Mouse (Mus musculus) CH12.LX (cell line): ENCODE measurements at regions not wholly inside any gene's neighbourhood (a gene's known extent, or its start where the extent isn't known, plus 50 kb on each side); places are given as distances from the start of the nearest gene placed in this dataset.

ENCODE experiments used
- DNase-seq: peaks from one replicate; pipeline ENCODE4 v3.0.0-alpha.2; 2013; ENCODE audit errors: extremely low read depth
- H3K27ac ChIP-seq: 2 replicates; pipeline ENCODE4 v1.5.1; 2012; ENCODE audit warnings: low read depth, mild to moderate bottlenecking, control low read depth, moderate library complexity; ENCODE audit not compliant: insufficient read depth
- H3K27me3 ChIP-seq: replicated peaks from 2 replicates; pipeline ENCODE3; 2012; ENCODE audit warnings: inconsistent platforms
- H3K36me3 ChIP-seq, 2 experiments: replicated peaks in 1 of 2; 2 replicates each; pipeline versions ENCODE3 to v1.6.1; 2012; ENCODE audit warnings: inconsistent platforms in 1 of 2, low read length in 1 of 2, mild to moderate bottlenecking in 1 of 2, mixed read lengths in 1 of 2, moderate library complexity in 1 of 2; ENCODE audit not compliant: control insufficient read depth in 1 of 2, insufficient read depth in 1 of 2
- H3K4me1 ChIP-seq, 2 experiments: 2 replicates each; pipeline ENCODE4 v1.6.1; 2012; ENCODE audit warnings: inconsistent platforms in 1 of 2, moderate library complexity in 1 of 2; ENCODE audit not compliant: insufficient read depth in 2 of 2, control insufficient read depth in 1 of 2
- H3K4me2 ChIP-seq: 2 replicates; pipeline ENCODE4 v1.6.1; 2012; ENCODE audit warnings: low read depth, mild to moderate bottlenecking, control low read depth; ENCODE audit not compliant: poor library complexity, insufficient read depth, severe bottlenecking
- H3K4me3 ChIP-seq, 3 experiments: fragments of 150-350 bp in 1 of 3; sonication (generic) in 1 of 3; replicated peaks in 1 of 3; 2 replicates each; pipeline versions ENCODE3 to v1.5.1; 2011 to 2012; ENCODE audit warnings: low read depth in 2 of 3, low read length in 2 of 3, mild to moderate bottlenecking in 2 of 3, moderate library complexity in 2 of 3, control low read depth in 1 of 3, improper control_type of control experiment in 1 of 3, inconsistent platforms in 1 of 3, mixed read lengths in 1 of 3; ENCODE audit not compliant: poor library complexity in 1 of 3
- H3K79me2 ChIP-seq: replicated peaks from 2 replicates; pipeline ENCODE4 v1.6.1; 2012; ENCODE audit warnings: mild to moderate bottlenecking, moderate library complexity; ENCODE audit not compliant: control insufficient read depth, poor library complexity, insufficient read depth, severe bottlenecking; ENCODE audit errors: extremely low read depth
- H3K9ac ChIP-seq: 2 replicates; pipeline ENCODE4 v1.6.1; 2012; ENCODE audit warnings: low read depth, mild to moderate bottlenecking, control low read depth, moderate library complexity; ENCODE audit not compliant: insufficient read depth
- H3K9me3 ChIP-seq: replicated peaks from 2 replicates; pipeline ENCODE3; 2012; ENCODE audit warnings: low read length, inconsistent platforms, mixed read lengths
- CHD2 ChIP-seq: IDR thresholded peaks from 2 replicates; pipeline ENCODE4 v1.6.1; 2011; ENCODE audit warnings: low read length, improper control_type of control experiment
- ETS1 ChIP-seq: conservative IDR thresholded peaks from 2 replicates; pipeline ENCODE4 v1.6.1; 2012; ENCODE audit warnings: low read depth, mild to moderate bottlenecking, inconsistent platforms, low read length, improper control_type of control experiment, moderate library complexity
- KAT2A ChIP-seq: IDR thresholded peaks from 2 replicates; pipeline ENCODE4 v1.6.1; 2012; ENCODE audit warnings: low read length, improper control_type of control experiment, inconsistent platforms; ENCODE audit not compliant: insufficient replicate concordance
- MAFK ChIP-seq: IDR thresholded peaks from 2 replicates; pipeline ENCODE4 v1.6.1; 2011; ENCODE audit warnings: low read length, improper control_type of control experiment; ENCODE audit not compliant: insufficient replicate concordance
- MEF2A ChIP-seq: IDR thresholded peaks from 2 replicates; pipeline ENCODE4 v1.6.1; 2014; ENCODE audit warnings: low read depth, mild to moderate bottlenecking, inconsistent platforms, low read length, improper control_type of control experiment, borderline replicate concordance
- MYC ChIP-seq: IDR thresholded peaks from 2 replicates; pipeline ENCODE4 v1.6.1; 2011; ENCODE audit warnings: low read depth, mild to moderate bottlenecking, improper control_type of control experiment, low read length
- PAX5 ChIP-seq: IDR thresholded peaks from 2 replicates; pipeline ENCODE4 v1.6.1; 2012; ENCODE audit warnings: low read length, inconsistent platforms, mixed read lengths
- TBP ChIP-seq: conservative IDR thresholded peaks from 2 replicates; pipeline ENCODE4 v1.6.1; 2011; ENCODE audit warnings: low read depth, low read length, improper control_type of control experiment
- USF2 ChIP-seq: conservative IDR thresholded peaks from 2 replicates; pipeline ENCODE4 v1.6.1; 2011; ENCODE audit warnings: low read depth, low read length, improper control_type of control experiment
- ZC3H11A ChIP-seq: IDR thresholded peaks from 2 replicates; pipeline ENCODE4 v1.6.1; 2012; ENCODE audit warnings: low read depth, mild to moderate bottlenecking, inconsistent platforms, low read length, improper control_type of control experiment
- ZMIZ1 ChIP-seq: IDR thresholded peaks from 2 replicates; pipeline ENCODE4 v1.6.1; 2012; ENCODE audit warnings: low read depth, mild to moderate bottlenecking, inconsistent platforms, low read length, improper control_type of control experiment
- dilution Hi-C: fragments of 300-500 bp; cut with MboI; formaldehyde crosslinking; loops from 2 replicates; pipeline ENCODE4 v1.14.3; 2020; ENCODE audit warnings: low sequenced_read_pairs; ENCODE audit not compliant: extremely low pct_unique_long_range_greater_than_20kb, extremely low pct_ligation_motif_present
- in situ Hi-C: fragments of 300-500 bp; cut with MboI; formaldehyde crosslinking; loops from 3 replicates; pipeline ENCODE4 v1.14.3; 2019; ENCODE audit warnings: low sequenced_read_pairs, low pct_ligation_motif_present, low pct_unique_long_range_greater_than_20kb, mixed read lengths

DNA sequence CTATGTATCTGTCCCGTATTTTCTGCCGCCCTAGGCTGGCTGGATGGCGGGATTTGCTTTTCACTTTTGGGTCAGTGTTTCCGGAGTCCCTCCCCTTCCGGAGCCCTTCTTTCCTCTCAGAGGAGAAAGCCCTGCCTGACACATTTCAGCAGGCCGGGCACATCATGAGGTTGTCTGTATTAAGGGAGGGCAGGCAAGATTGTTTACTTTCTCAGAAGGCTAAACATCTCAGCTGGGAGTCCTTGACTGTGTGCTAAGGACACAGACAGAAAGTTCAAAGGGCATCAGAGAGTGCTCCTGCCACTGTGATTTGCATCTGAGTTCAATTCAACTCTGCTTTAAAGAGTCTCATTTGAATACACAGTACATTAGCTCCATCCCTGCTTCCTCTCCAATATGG is 218.8 kb upstream of the Pard3b start:
- no peak for TF ChIP-seq CHD2

DNA sequence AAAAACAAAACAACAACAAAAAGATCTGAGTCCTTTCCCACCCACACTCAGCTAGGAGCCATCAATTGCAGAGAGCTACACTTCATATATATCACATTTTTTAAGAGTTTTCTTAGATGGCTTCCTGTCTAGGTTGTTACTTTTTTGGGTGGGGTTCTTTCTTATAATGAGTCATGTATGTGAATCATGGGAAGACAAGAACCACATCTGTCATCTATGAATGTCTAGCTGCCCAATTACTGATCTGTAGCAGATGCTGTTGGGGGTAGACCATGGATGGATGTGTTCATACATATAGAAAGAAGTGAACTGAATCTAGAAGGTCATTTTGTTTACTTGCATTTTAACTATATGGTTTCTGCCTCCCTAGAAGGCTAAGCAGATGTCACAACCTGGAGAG is 215.4 kb upstream of the Pard3b start:
- Histone ChIP-seq H3K27ac (no peak overlapping the region), H3K9ac (no peak overlapping the region), H3K27me3 (no peaks in the 10 kb centered on the region), H3K4me1 (peaks cover 5 to 19% of the 10 kb centered on the region in 2 experiments; a peak in 2 of 4 replicates), H3K79me2 (no peaks in the 10 kb centered on the region), H3K4me3 (no peak overlapping the region), H3K9me3 (no peaks in the 10 kb centered on the region), H3K4me2 (no peak overlapping the region), H3K36me3 (no peaks in the 10 kb centered on the region)
- TF ChIP-seq MEF2A: no peak
- no peak for TF ChIP-seq MAFK
- TF ChIP-seq KAT2A: no peak
- TF ChIP-seq PAX5: no peak
- TF ChIP-seq ETS1: no peak
- no peak for TF ChIP-seq TBP
- TF ChIP-seq ZC3H11A: no peak
- TF ChIP-seq MYC: no peak
- DNase-seq: no peak
- in situ Hi-C loops (no loop called here), dilution Hi-C loops (no loop called here)

More for the DNA sequence above, 218.8 kb upstream of the Pard3b start:
- Histone ChIP-seq H3K9ac (no peak overlapping the region), H3K36me3 (no peaks in the 10 kb centered on the region), H3K4me1 (peaks cover 5 to 19% of the 10 kb centered on the region in 2 experiments; a peak in 2 of 4 replicates), H3K4me2 (no peak overlapping the region), H3K27ac (no peak overlapping the region), H3K79me2 (no peaks in the 10 kb centered on the region), H3K27me3 (no peaks in the 10 kb centered on the region), H3K9me3 (no peaks in the 10 kb centered on the region), H3K4me3 (no peak overlapping the region)
- dilution Hi-C loops: no loop called here
- no peak for DNase-seq
- in situ Hi-C loops: no loop called here

DNA sequence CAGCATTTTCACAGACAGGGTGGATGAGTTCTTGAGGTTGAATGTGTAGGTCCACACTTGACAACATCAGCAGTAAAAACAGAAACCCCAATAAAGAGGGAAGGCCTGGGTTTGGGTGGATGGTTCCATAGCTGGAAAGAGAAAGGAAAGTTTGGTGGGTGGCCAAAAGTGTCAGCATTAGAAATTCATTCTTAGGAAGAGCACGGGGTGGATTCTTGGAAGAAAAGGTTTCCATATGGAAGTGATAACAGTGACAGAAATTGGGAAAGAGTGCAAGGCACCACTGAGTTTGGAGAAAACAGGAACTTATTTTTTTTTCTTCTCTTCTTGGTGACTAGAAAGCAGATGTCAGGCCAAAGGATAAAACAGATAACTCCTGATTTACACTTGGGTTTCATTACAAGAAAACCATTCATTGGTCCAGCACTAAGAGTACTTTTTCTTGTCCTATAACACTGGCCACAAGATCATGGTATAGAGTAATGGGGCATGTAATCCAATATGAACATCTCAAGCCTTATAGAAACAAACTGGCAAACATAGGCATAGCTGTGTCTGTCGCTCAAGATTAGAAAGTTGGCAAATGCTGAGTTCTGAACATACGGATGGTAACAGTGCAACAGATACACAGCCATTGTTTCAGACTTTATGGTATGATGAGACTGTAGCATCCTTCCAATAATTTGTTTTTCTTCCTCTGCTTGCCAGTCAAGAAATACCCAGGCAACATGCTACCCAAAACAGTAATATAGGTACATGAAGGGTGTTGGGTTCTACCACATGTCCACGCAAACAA is 209.7 kb upstream of the Pard3b start:
- DNase-seq: no peak
- Histone ChIP-seq H3K9me3 (no peaks in the 10 kb centered on the region), H3K27me3 (no peaks in the 10 kb centered on the region), H3K27ac (no peak overlapping the region), H3K36me3 (no peaks in the 10 kb centered on the region), H3K4me3 (no peak overlapping the region), H3K9ac (no peak overlapping the region), H3K79me2 (no peaks in the 10 kb centered on the region), H3K4me1 (no peaks in the 10 kb centered on the region), H3K4me2 (no peak overlapping the region)
- no peak for TF ChIP-seq USF2
- TF ChIP-seq MEF2A: no peak
- TF ChIP-seq ZMIZ1: no peak
- TF ChIP-seq ETS1: no peak
- in situ Hi-C loops (no loop called here), dilution Hi-C loops (no loop called here)
